Mouse (Mus musculus) embryonic stem cell, embryonic (primary cell): ENCODE data around the gene Wdr5b.
"Not testable (repeated sequence)": the region's sequence is repeated elsewhere in the genome, so short reads cannot be mapped to it uniquely, and the experiment has no call there.

ENCODE experiments used
- CTCF ChIA-PET, 4 experiments: fragments of 300-600 bp in 2 of 4; fragments of 350-600 bp in 2 of 4; sonication (Branson Sonifier 250); formaldehyde crosslinking; loops; one replicate each; lab custom pipeline; 2022; ENCODE audit warnings: inconsistent platforms in 2 of 4; lab: Charles Lee
- POLR2A ChIA-PET, 4 experiments: fragments of 300-600 bp in 2 of 4; fragments of 350-600 bp in 2 of 4; sonication (Branson Sonifier 250); formaldehyde crosslinking; loops; one replicate each; lab custom pipeline; 2022; ENCODE audit warnings: antibody characterized with exemption in 4 of 4, inconsistent platforms in 1 of 4; lab: Charles Lee

The Wdr5b gene

GRCm38 (mm10) chr16:36040640-36041624, at the start of gene Wdr5b:
TSS of gene Wdr5b (plus strand) at chr16:36041190.
- CTCF ChIA-PET, result interaction anchor here in 3 of 4 experiments (0.7 to 0.8 kb wide), 3 partner anchors 14 to 365 kb away, joined by 3 to 4 read pairs (median 3); no protein-coding TSS in a partner anchor
- POLR2A ChIA-PET, result interaction anchor here (0.5 to 4.9 kb wide), 31 partner anchors 10 to 834 kb away, joined by 3 to 25 read pairs (median 4); partner anchors contain the start of genes Ccdc58 (in 3 of the 4), Fam162a (in 3 of the 4), Dtx3l (in 2 of the 4) and Eaf2 (in 1 of the 4)

- ChIA-PET POLR2A (interaction anchor here in 2 of 4 experiments (1.0 to 17.0 kb wide), 6 partner anchors 7 to 79 kb away, joined by 3 to 165 read pairs (median 11); partner anchors contain the start of genes Ccdc58 (in 1 of the 2) and Fam162a (in 1 of the 2)), CTCF (no interaction called here)
Observed at GRCm38 (mm10) chr16:35992391-35992790, 48.6 kb upstream of the Wdr5b start.

- CTCF ChIA-PET, result interaction anchor here in 2 of 4 experiments (0.7 to 0.8 kb wide), 2 partner anchors 9 to 10 kb away, joined by 3 to 4 read pairs; no protein-coding TSS in a partner anchor
- POLR2A ChIA-PET, result interaction anchor here in 3 of 4 experiments (0.6 to 17.0 kb wide), 14 partner anchors 8 to 906 kb away, joined by 3 to 165 read pairs (median 4); partner anchors contain the start of genes Ccdc58 (in 1 of the 3) and Fam162a (in 1 of the 3)
Observed at GRCm38 (mm10) chr16:35993316-35993715, 47.7 kb upstream of the Wdr5b start.

GRCm38 (mm10) chr16:35998852-35999251, 42.1 kb upstream of the Wdr5b start:
- CTCF ChIA-PET, result not testable (repeated sequence)
- POLR2A ChIA-PET, result interaction anchor here in 2 of 4 experiments (0.5 to 17.0 kb wide), 5 partner anchors 13 to 72 kb away, joined by 3 to 165 read pairs (median 4); partner anchors contain the start of genes Ccdc58 (in 1 of the 2) and Fam162a (in 1 of the 2)

- POLR2A ChIA-PET, result interaction anchor here in 1 of 4 experiments (0.7 to 17.0 kb wide), 6 partner anchors 11 to 60 kb away, joined by 3 to 165 read pairs (median 3); no protein-coding TSS in a partner anchor
- CTCF ChIA-PET, result no interaction called here
Observed at GRCm38 (mm10) chr16:36008396-36008795, 32.6 kb upstream of the Wdr5b start.

- POLR2A ChIA-PET, result interaction anchor here in 2 of 4 experiments (0.9 to 2.8 kb wide), 5 partner anchors 29 to 56 kb away, joined by 3 to 10 read pairs (median 4); no protein-coding TSS in a partner anchor
- CTCF ChIA-PET, result interaction anchor here in 1 of 4 experiments (0.6 kb wide), 1 partner anchor 29 kb away, joined by 3 read pairs; no protein-coding TSS in a partner anchor
Observed at GRCm38 (mm10) chr16:36016335-36016734, 24.7 kb upstream of the Wdr5b start.

- ChIA-PET POLR2A (interaction anchor here in 2 of 4 experiments (0.6 to 2.4 kb wide), 3 partner anchors 9 to 17 kb away, joined by 5 to 11 read pairs (median 8); no protein-coding TSS in a partner anchor), CTCF (interaction anchor here in 3 of 4 experiments (0.6 kb wide), 4 partner anchors 9 to 411 kb away, joined by 3 to 5 read pairs (median 4); no protein-coding TSS in a partner anchor)
Observed at GRCm38 (mm10) chr16:36028120-36028519, 12.9 kb upstream of the Wdr5b start.

- ChIA-PET POLR2A (interaction anchor here in 3 of 4 experiments (0.6 to 4.9 kb wide), 16 partner anchors 10 to 833 kb away, joined by 3 to 25 read pairs (median 4); partner anchors contain the start of genes Ccdc58 (in 3 of the 3), Fam162a (in 3 of the 3), Eaf2 (in 1 of the 3) and Golgb1 (in 1 of the 3)), CTCF (no interaction called here)
Observed at GRCm38 (mm10) chr16:36041625-36042020, 633 bp downstream of the Wdr5b start.

- ChIA-PET CTCF (no interaction called here), POLR2A (interaction anchor here in 1 of 4 experiments (0.9 to 4.3 kb wide), 8 partner anchors 8 to 29 kb away, joined by 3 to 19 read pairs (median 4); partner anchors contain the start of genes Ccdc58 and Fam162a)
Observed at GRCm38 (mm10) chr16:36043073-36043472, 2.1 kb downstream of the Wdr5b start.

GRCm38 (mm10) chr16:36043964-36044363, 3.0 kb downstream of the Wdr5b start:
- ChIA-PET POLR2A (interaction anchor here in 1 of 4 experiments (0.6 to 4.3 kb wide), 10 partner anchors 8 to 439 kb away, joined by 3 to 19 read pairs (median 4); partner anchors contain the start of genes Ccdc58 and Fam162a), CTCF (no interaction called here)

GRCm38 (mm10) chr16:36047538-36047937, 6.5 kb downstream of the Wdr5b start:
- CTCF ChIA-PET, result interaction anchor here in 3 of 4 experiments (0.6 to 1.4 kb wide), 4 partner anchors 12 to 95 kb away, joined by 3 to 4 read pairs (median 3); no protein-coding TSS in a partner anchor

GRCm38 (mm10) chr16:36051491-36051890, 10.5 kb downstream of the Wdr5b start:
- CTCF ChIA-PET, result no interaction called here
- POLR2A ChIA-PET, result interaction anchor here in 3 of 4 experiments (0.5 to 3.7 kb wide), 11 partner anchors 8 to 138 kb away, joined by 3 to 23 read pairs (median 3); partner anchors contain the start of genes Ccdc58 (in 1 of the 3), Fam162a (in 1 of the 3) and Wdr5b (in 1 of the 3)

More at GRCm38 (mm10) chr16:36047538-36047937, 6.5 kb downstream of the Wdr5b start:
- POLR2A ChIA-PET, result interaction anchor here in 2 of 4 experiments (1.5 to 1.6 kb wide), 2 partner anchors 8 to 10 kb away, joined by 3 to 4 read pairs; no protein-coding TSS in a partner anchor

GRCm38 (mm10) chr16:36053524-36054275, 12.7 kb downstream of the Wdr5b start:
- CTCF ChIA-PET, result interaction anchor here in 1 of 4 experiments (0.9 kb wide), 1 partner anchor 114 kb away, joined by 3 read pairs; no protein-coding TSS in a partner anchor
- POLR2A ChIA-PET, result interaction anchor here in 2 of 4 experiments (0.9 to 3.7 kb wide), 8 partner anchors 9 to 27 kb away, joined by 3 to 23 read pairs (median 9); partner anchors contain the start of genes Ccdc58 (in 2 of the 2), Fam162a (in 2 of the 2) and Wdr5b (in 1 of the 2)

- POLR2A ChIA-PET, result interaction anchor here in 2 of 4 experiments (0.8 to 2.8 kb wide), 14 partner anchors 9 to 71 kb away, joined by 3 to 19 read pairs (median 4); partner anchors contain the start of genes Ccdc58 (in 1 of the 2), Fam162a (in 1 of the 2) and Wdr5b (in 1 of the 2)
- CTCF ChIA-PET, result interaction anchor here in 2 of 4 experiments (0.9 to 1.4 kb wide), 2 partner anchors 13 to 115 kb away, joined by 3 to 5 read pairs; no protein-coding TSS in a partner anchor
Observed at GRCm38 (mm10) chr16:36054920-36055319, 13.9 kb downstream of the Wdr5b start.

GRCm38 (mm10) chr16:36056416-36056815, 15.4 kb downstream of the Wdr5b start:
- POLR2A ChIA-PET, result interaction anchor here in 3 of 4 experiments (0.6 to 2.8 kb wide), 12 partner anchors 8 to 986 kb away, joined by 3 to 19 read pairs (median 4); partner anchors contain the start of genes Ccdc58 (in 1 of the 3) and Fam162a (in 1 of the 3)
- CTCF ChIA-PET, result interaction anchor here in 3 of 4 experiments (0.6 to 1.4 kb wide), 4 partner anchors 11 to 770 kb away, joined by 3 to 5 read pairs (median 3); no protein-coding TSS in a partner anchor

GRCm38 (mm10) chr16:36057933-36058475, 17.0 kb downstream of the Wdr5b start:
- POLR2A ChIA-PET, result interaction anchor here in 1 of 4 experiments (1.0 to 1.9 kb wide), 2 partner anchors 10 to 18 kb away, joined by 3 to 4 read pairs; no protein-coding TSS in a partner anchor
- CTCF ChIA-PET, result interaction anchor here in 1 of 4 experiments (0.6 kb wide), 1 partner anchor 342 kb away, joined by 4 read pairs; no protein-coding TSS in a partner anchor
